Mouse (Mus musculus) hindbrain, embryonic 14.5 days (tissue): ENCODE measurements around the gene Rdh1. TPM values are rescaled to one million over a fixed set of nuclear protein-coding genes. Genes with fewer than 3 reads are reported as not detected.
"Not testable (repeated sequence)": the region's sequence is repeated elsewhere in the genome, so short reads cannot be mapped to it uniquely, and the experiment has no call there.

Experiments
- ATAC-seq: fragments of 200-750 bp; cut with Nextera tagmentation; 2 replicates; pipeline ENCODE4 v1.8.0; 2017; ENCODE audit warnings: moderate number of reproducible peaks, mild to moderate bottlenecking, moderate TSS enrichment, moderate library complexity; ENCODE audit not compliant: low FRiP score
- DNase-seq: peaks from one replicate; pipeline ENCODE4 v3.0.0-alpha.2; 2015; ENCODE audit warnings: low spot score
- H3K27ac ChIP-seq: fragments of 300-500 bp; sonication (generic); 2 replicates; pipeline ENCODE4 v1.5.1; 2014; ENCODE audit warnings: mild to moderate bottlenecking, moderate library complexity
- H3K27me3 ChIP-seq: fragments of 300-500 bp; sonication (generic); 2 replicates; pipeline ENCODE4 v1.6.1; 2014; ENCODE audit warnings: mild to moderate bottlenecking, low read length, mixed read lengths; ENCODE audit not compliant: control insufficient read depth, insufficient read depth
- H3K36me3 ChIP-seq: fragments of 300-500 bp; sonication (generic); replicated peaks from 2 replicates; pipeline ENCODE4 v1.6.1; 2014; ENCODE audit not compliant: control insufficient read depth, insufficient read depth
- H3K4me1 ChIP-seq: fragments of 300-500 bp; sonication (generic); replicated peaks from 2 replicates; pipeline ENCODE4 v1.6.1; 2014; ENCODE audit warnings: antibody characterized with exemption, low read length, mixed read lengths; ENCODE audit not compliant: control insufficient read depth, insufficient read depth
- H3K4me2 ChIP-seq: fragments of 300-500 bp; sonication (generic); replicated peaks from 2 replicates; pipeline ENCODE4 v1.6.1; 2014; ENCODE audit warnings: mild to moderate bottlenecking, moderate library complexity
- H3K4me3 ChIP-seq: fragments of 300-500 bp; sonication (generic); replicated peaks from 2 replicates; pipeline ENCODE4 v1.5.1; 2014; ENCODE audit warnings: mild to moderate bottlenecking, low read length
- H3K9ac ChIP-seq: fragments of 300-500 bp; sonication (generic); 2 replicates; pipeline ENCODE4 v1.6.1; 2014
- H3K9me3 ChIP-seq: fragments of 300-500 bp; sonication (generic); 2 replicates; pipeline ENCODE4 v1.6.1; 2016; ENCODE audit warnings: low read length; ENCODE audit not compliant: control insufficient read depth
- whole genome bisulfite sequencing: fragments of 180-500 bp; shearing (Covaris S2); extraction: QIAGEN DNeasy Blood & Tissue Kit; methylation state at CpG from one replicate; pipeline ENCODE4 v1.1.7; 2014; 5-methylcytosine and 5-hydroxymethylcytosine counted together
- polyA plus RNA-seq: library from polyadenylated mRNA; unstranded; fragments of >200 nt; fragmentation: Nextera tagmentation; extraction: Ambion mirVana; gene quantifications from 2 replicates; pipeline ENCODE4 v1.2.1, GENCODE M21; 2014

Rdh1 gene
- polyA plus RNA-seq, 1 experiment from 2014 or later = not detected

- H3K36me3 ChIP-seq = no peaks in the 10 kb centered on the region
- H3K4me3 ChIP-seq = no peak overlapping the region
- H3K27me3 ChIP-seq = no peaks in the 10 kb centered on the region
- DNase-seq (no peak), ATAC-seq (no peak)
- 82% methylated on average over 5 of the region's 5 CpGs for WGBS
- H3K4me1 ChIP-seq = no peaks in the 10 kb centered on the region
- no peak overlapping the region for H3K4me2 ChIP-seq
- no peak overlapping the region for H3K9ac ChIP-seq
- H3K27ac ChIP-seq = no peak overlapping the region
- H3K9me3 ChIP-seq = no peaks in the 10 kb centered on the region
Observed at GRCm38 (mm10) chr10:127802236-127802635, 42.7 kb downstream of the Rdh1 start.

- H3K27me3 ChIP-seq = no peaks in the 10 kb centered on the region
- H3K27ac ChIP-seq = no peak overlapping the region
- no peak overlapping the region for H3K4me3 ChIP-seq
- H3K4me1 ChIP-seq = no peaks in the 10 kb centered on the region
- H3K4me2 ChIP-seq = no peak overlapping the region
- no peak overlapping the region for H3K9ac ChIP-seq
- DNase-seq = no peak
- H3K9me3 ChIP-seq = no peaks in the 10 kb centered on the region
- 67% methylated on average over 7 of the region's 7 CpGs for WGBS
- no peaks in the 10 kb centered on the region for H3K36me3 ChIP-seq
- no peak for ATAC-seq
Observed at GRCm38 (mm10) chr10:127804416-127804815, 44.9 kb downstream of the Rdh1 start.

DNA sequence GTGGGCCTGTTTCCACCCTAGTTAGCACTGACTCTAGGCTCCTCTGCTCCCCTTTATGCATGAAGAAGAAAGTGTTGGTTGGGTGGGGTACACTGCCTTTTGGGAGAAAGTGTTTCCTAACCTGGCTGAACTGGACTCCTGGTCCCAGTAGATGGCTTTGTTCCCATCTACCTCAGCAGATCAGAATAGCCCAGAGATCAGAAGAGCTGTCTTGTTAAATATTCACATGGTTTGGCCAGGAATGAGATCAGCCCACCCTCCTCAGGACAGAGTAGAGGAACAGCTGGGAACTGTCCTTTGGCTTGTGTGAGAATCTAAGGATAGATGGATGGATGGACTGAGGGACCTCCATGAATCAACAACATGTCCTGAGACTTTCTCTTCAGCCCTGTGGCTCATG, 56.4 kb downstream of the Rdh1 start:
- Histone ChIP-seq H3K9ac (no peak overlapping the region), H3K4me1 (no peaks in the 10 kb centered on the region), H3K9me3 (0 out of 2 replicates have a peak, but pooled peaks cover 2% of the 10 kb centered on the region), H3K27ac (no peak overlapping the region), H3K4me3 (no peak overlapping the region), H3K27me3 (no peaks in the 10 kb centered on the region), H3K4me2 (no peak overlapping the region), H3K36me3 (no peaks in the 10 kb centered on the region)
- no peak for DNase-seq
- ATAC-seq = no peak

DNA sequence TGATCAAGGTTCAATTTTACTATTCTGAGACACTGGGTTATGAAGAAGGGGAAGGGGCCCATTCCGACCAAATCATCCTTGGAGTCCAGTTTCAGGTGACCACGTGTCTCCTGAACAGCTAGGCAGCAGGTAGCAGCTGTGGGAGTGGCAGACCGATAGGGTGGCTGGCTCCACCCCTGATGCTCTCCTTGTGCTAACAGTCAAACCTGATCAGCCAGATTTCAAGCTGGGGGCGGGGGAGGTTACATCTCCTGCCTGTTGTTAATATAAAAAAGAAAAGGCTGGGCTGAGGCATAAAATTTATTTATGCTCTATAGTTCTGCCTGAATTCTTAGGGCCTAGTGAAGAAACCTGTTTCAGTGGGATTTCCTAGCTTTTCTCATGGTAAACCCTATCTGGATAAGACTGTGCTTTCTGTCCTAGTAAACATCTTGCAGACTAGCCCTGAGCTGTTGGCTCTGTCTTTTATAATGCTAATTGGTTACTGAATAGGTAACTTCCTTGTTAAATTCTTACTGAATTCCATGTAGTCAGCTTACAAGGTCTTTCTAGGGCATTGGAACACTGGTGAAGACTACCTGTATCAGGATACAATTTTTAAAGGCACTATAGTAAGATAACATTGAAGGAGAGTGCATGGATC, 57.9 kb downstream of the Rdh1 start:
- not testable (repeated sequence) for ATAC-seq, H3K9me3 ChIP-seq, H3K36me3 ChIP-seq, DNase-seq, H3K9ac ChIP-seq, H3K4me1 ChIP-seq, H3K4me3 ChIP-seq, H3K27me3 ChIP-seq, H3K27ac ChIP-seq, H3K4me2 ChIP-seq
- 84% methylated on average over 4 of the region's 4 CpGs for WGBS

Other genes starting within 250 kb of the Rdh1 start
- 12.7 and 18.0 TPM in 2 replicates for gene Ndufa4l2, start 244.8 kb upstream of the Rdh1 start, polyA plus RNA-seq
- 45.6 and 47.4 TPM in 2 replicates for gene Shmt2, start 237.3 kb upstream of the Rdh1 start, polyA plus RNA-seq
- 94.1 and 105 TPM in 2 replicates for gene Nxph4, start 225.2 kb upstream of the Rdh1 start, polyA plus RNA-seq
- 118 and 119 TPM in 2 replicates for gene Lrp1, start 138.6 kb upstream of the Rdh1 start, polyA plus RNA-seq
- 4.7 and 5.5 TPM in 2 replicates for gene Stat6, start 116.7 kb upstream of the Rdh1 start, polyA plus RNA-seq
- gene Nemp1, start 92.8 kb upstream of the Rdh1 start, polyA plus RNA-seq = 3.3 and 4.3 TPM in 2 replicates
- 2.3 and 2.6 TPM in 2 replicates for gene Nab2, start 91.2 kb upstream of the Rdh1 start, polyA plus RNA-seq
- 0.37 and 0.76 TPM in 2 replicates for gene Myo1a, start 54.6 kb upstream of the Rdh1 start, polyA plus RNA-seq
- gene Tac2, start 35.2 kb upstream of the Rdh1 start, polyA plus RNA-seq = 0.41 and 0.44 TPM in 2 replicates
- 4.3 and 4.7 TPM in 2 replicates for gene Zbtb39, start 20.2 kb upstream of the Rdh1 start, polyA plus RNA-seq
- gene Gpr182, start 8.0 kb upstream of the Rdh1 start, polyA plus RNA-seq = 0.70 and 0.87 TPM in 2 replicates
- gene Rdh16f1, start 66 bp downstream of the Rdh1 start, polyA plus RNA-seq = not detected in 2 replicates
- gene Rdh9, start 16.7 kb downstream of the Rdh1 start, polyA plus RNA-seq = 0.12 TPM in 1 of 2 replicates, not detected in the other
- gene Rdh16, start 41.4 kb downstream of the Rdh1 start, polyA plus RNA-seq = 0.10 TPM in 1 of 2 replicates, not detected in the other
- not detected in 2 replicates for gene Rdh19, start 90.2 kb downstream of the Rdh1 start, polyA plus RNA-seq
- not detected in 2 replicates for gene Rdh16f2, start 106.8 kb downstream of the Rdh1 start, polyA plus RNA-seq
- gene Rdh7, start 129.1 kb downstream of the Rdh1 start, polyA plus RNA-seq = not detected in 2 replicates
- not detected in 2 replicates for gene Sdr9c7, start 138.8 kb downstream of the Rdh1 start, polyA plus RNA-seq
- gene Hsd17b6, start 247.9 kb downstream of the Rdh1 start, polyA plus RNA-seq = not detected in 2 replicates